Mouse (Mus musculus) layer of hippocampus, postnatal 36 days (tissue): ENCODE measurements around the gene Acot7. TPM values are rescaled to one million over a fixed set of nuclear protein-coding genes. Genes with fewer than 3 reads are reported as not detected.

Source experiments
- DNase-seq, 2 experiments: peaks; one replicate each; pipeline ENCODE4 v3.0.0; 2022
- total RNA-seq, 2 experiments: library from RNA; stranded (reverse); gene quantifications; 2 replicates each; pipeline ENCODE4 v1.2.3; 2021

Gene Acot7
- total RNA-seq, 2 experiments from 2014 or later, result 331 to 345 TPM

GRCm38 (mm10) chr4:152151966-152152544 lies 25.9 kb upstream of the Acot7 start, which contains the start of gene Espn:
Espn (minus strand) TSS chr4:152152371.
- DNase-seq, result no peak

- peak; percentile 66 to 80 for DNase-seq
Measured at GRCm38 (mm10) chr4:152153771-152154177, 24.2 kb upstream of the Acot7 start.

- no peak for DNase-seq
Measured at GRCm38 (mm10) chr4:152155019-152155418, 22.9 kb upstream of the Acot7 start.

GRCm38 (mm10) chr4:152157779-152158584 lies 20.0 kb upstream of the Acot7 start:
- DNase-seq, result no peak

GRCm38 (mm10) chr4:152158585-152159284 lies 19.2 kb upstream of the Acot7 start, which contains the start of gene Hes2:
Hes2 (plus strand) TSS chr4:152158867.
- no peak for DNase-seq

- no peak for DNase-seq
Measured at GRCm38 (mm10) chr4:152159285-152159678, 18.7 kb upstream of the Acot7 start.

GRCm38 (mm10) chr4:152160748-152161147 lies 17.2 kb upstream of the Acot7 start:
- DNase-seq, result no peak

- DNase-seq, result no peak
Measured at GRCm38 (mm10) chr4:152161601-152162000, 16.3 kb upstream of the Acot7 start.

GRCm38 (mm10) chr4:152162748-152163147 lies 15.2 kb upstream of the Acot7 start:
- no peak for DNase-seq

- peak in 1 of 2 experiments; percentile 61 for DNase-seq
Measured at GRCm38 (mm10) chr4:152165036-152165931, 12.7 kb upstream of the Acot7 start.

- no peak for DNase-seq
Measured at GRCm38 (mm10) chr4:152168052-152168451, 9.9 kb upstream of the Acot7 start.

GRCm38 (mm10) chr4:152169103-152169502 lies 8.8 kb upstream of the Acot7 start:
- no peak for DNase-seq

- DNase-seq, result no peak
Measured at GRCm38 (mm10) chr4:152170286-152170685, 7.6 kb upstream of the Acot7 start.

- DNase-seq, result no peak
Measured at GRCm38 (mm10) chr4:152171543-152171942, 6.4 kb upstream of the Acot7 start.

GRCm38 (mm10) chr4:152173041-152173440 lies 4.9 kb upstream of the Acot7 start:
- peak; percentile 79 to 81 for DNase-seq

- DNase-seq, result no peak
Measured at GRCm38 (mm10) chr4:152173956-152174355, 4.0 kb upstream of the Acot7 start.

GRCm38 (mm10) chr4:152176638-152177037 lies 1.3 kb upstream of the Acot7 start:
- DNase-seq, result no peak

GRCm38 (mm10) chr4:152177174-152177536 lies 779 bp upstream of the Acot7 start:
- no peak for DNase-seq

GRCm38 (mm10) chr4:152178344-152178864 lies 470 bp downstream of the Acot7 start:
- DNase-seq, result peak in 1 of 2 experiments; percentile 52

GRCm38 (mm10) chr4:152178916-152179705 lies 1.2 kb downstream of the Acot7 start:
- no peak for DNase-seq
